Mouse (Mus musculus): ENCODE results near the gene Nbeal2.

Nbeal2 gene

DNA sequence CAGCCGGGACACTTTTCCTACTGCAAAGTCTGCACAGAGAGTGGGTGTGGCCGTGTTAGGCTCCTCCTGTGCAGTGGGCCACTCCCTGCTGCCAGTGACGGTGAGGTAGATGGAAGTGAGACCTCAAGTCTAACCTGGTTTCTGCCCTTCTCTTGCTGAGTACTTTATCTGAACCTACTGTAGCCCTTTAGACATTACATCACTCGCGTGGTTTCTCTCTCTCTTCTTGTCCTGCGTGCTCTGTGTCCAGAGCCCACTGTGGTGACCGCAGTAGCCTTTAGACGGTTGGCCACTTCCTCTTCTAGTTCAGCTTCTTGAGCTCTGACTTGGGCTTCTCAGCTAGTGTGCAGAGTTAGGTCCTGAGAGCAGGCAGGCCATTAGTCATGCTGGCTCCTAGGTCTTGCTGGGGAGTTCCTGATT lies 22.5 kb upstream of the Nbeal2 start:
- no peak for DNase-seq (ENCODE audit: low read depth, low spot score)

DNA sequence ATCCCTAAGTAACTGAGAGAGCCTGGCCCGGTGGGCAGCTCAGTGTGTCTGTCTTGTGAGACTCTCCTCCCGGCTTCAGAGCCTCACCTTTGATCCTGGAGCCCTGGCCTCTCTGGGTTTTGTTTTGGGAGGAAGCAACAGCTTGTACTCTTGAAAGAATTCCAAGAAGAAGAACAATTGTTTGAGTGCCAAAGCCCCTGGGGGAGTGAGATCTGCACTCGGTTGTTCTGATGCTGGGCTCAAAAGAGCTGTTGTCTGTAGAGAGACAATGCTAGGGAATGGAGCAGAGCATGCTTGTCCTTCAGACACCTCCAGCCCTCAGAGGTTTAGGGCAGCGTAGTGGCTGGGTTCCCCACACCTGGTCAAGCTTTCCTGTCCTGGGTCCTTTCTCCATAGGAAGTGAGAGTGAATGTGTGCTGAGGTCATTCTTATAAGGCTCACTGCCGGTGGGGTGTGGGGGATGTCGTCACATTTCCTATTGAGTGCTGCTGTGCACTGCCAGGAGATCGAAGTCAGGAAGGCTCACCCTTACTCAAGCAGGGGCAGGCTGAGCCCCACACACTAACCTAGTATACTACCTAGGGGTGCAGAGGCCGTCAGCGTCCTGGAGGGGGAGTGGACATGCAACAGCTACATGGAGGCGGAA lies 19.3 kb upstream of the Nbeal2 start:
- DNase-seq (ENCODE audit: low read depth, low spot score): no peak

DNA sequence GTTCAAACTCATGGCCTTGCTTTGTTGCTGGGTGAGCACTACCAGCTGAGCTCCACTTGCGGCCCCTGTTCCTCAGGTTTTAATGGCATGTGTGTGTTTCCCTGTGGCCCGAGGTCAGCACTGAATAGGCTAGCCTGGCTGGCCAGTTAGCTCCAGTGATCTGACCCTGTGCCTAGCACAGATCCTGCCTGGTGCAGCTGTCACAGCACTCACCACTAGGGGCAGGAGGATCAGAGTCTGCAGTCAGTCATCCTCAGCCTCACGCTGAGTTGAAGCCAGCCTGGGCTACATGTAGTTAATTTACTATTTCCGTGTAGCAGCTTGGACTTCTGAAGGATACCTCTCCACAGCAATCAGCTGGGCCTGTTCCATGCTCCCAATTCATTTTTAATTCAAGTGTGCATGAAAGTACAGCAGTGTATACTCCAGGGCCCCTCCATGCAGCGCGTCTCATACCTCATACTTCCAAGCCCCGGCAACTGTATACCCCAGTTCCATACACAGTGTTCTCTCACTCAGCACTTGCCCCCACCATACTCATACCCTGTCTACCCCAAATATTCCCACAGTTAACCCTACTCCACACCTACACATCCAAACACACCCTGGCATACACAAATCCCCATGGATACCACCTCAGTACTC lies 18.6 kb upstream of the Nbeal2 start:
- peak; percentile 27 for DNase-seq (ENCODE audit: low read depth, low spot score)

DNA sequence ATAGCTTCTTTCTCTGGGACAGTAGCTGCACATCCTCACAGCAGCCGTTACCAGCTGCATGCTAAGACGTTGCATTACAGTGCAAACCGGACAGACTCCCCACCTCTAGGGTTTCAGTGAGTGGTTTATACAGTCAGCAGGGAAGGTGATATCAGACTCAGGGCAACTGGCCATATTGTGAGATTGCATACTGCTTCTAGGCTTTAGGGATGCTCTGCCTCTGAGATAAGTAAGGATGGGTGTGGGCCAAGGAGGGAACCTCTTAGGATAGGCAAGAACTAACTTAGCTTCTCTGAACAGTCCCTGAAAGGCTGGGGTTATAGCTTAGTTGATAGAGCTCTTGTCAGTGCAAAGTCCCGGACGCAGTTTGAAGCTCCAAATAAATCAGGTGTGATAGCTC lies 15.8 kb upstream of the Nbeal2 start:
- no peak for DNase-seq (ENCODE audit: low read depth, low spot score)

DNA sequence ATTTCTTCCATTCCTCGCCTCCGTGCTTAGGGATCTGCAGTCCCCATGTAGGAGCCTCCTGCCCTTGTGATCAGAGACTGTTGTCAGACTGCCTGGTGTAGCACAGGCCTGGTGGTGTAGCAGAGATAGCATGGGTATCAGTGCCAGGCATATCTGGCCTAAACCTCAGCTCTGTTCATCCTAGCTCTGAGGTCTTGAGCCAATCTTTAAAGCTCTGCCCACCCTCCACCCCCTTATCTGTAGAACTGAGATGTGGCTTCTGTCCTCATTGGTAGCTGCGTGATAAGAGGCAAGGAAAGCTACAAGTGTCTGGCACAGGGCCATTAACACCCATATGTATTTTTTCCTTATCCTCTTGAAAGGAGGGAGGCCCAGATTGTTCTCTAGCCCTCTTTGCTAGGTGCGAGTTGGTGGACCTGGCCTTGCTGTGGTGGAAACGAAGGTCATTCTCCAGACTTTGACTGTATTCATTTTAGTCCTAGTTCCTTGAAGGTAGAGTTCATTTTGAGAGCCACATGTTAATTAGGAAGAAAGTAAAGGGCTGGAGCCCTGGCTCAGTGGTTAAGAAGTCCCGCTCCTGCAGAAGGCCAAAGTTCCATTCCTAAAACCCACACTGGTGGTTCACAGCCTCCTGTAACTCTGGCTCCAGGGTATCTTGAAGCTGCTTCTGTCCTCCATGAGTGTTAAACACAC lies 14.8 kb upstream of the Nbeal2 start:
- no peak for DNase-seq (ENCODE audit: low read depth, low spot score)

DNA sequence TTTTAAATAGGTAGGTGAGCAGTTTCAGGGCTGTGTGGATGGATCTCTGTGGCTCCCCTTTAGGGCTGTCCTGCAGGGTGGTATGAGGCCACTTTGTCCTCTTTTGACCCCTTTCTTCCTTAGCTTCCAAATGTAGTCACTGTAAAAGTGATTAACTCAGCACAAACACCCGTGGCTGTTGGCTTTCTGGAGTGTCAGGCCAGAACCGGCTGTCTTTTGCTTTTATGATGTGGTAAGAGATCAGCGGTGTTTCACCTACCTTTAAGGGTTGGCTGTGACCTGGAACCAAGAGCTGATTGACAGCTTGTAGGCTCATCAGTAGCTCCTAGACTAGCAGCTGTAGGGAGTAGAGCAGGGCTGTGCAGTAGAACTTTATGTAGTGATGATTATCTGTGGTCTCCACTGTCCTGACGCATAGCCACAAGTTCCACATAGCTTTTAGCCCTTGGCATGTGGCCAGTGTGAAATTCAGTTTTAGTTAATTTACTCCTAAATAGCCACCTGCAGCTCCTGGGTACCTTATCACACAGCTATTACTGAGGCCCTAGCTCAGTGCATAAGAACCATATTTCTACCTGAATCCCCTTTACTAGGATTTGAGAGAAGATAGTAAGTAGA lies 13.4 kb upstream of the Nbeal2 start:
- DNase-seq (ENCODE audit: low read depth, low spot score): no peak

DNA sequence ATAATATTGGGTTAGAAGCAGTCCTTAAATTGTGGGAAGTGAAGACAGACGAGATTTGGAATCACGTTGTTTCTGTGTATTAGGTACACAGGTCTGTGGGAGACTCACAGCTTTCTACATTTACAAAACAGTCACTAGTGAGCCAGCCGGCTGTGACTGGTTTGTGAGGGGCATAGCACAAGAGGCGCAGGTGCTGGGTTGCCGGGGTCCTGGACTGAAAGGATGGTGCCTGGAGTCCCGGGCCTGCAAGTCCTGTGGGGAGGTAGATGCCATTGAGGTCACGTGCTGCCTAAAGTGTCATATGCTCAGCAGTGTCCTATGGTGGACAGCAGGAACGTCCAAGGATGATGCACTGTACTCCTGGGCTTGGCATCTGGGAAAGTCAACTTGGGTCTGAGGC lies 12.4 kb upstream of the Nbeal2 start:
- DNase-seq (ENCODE audit: low read depth, low spot score): no peak

DNA sequence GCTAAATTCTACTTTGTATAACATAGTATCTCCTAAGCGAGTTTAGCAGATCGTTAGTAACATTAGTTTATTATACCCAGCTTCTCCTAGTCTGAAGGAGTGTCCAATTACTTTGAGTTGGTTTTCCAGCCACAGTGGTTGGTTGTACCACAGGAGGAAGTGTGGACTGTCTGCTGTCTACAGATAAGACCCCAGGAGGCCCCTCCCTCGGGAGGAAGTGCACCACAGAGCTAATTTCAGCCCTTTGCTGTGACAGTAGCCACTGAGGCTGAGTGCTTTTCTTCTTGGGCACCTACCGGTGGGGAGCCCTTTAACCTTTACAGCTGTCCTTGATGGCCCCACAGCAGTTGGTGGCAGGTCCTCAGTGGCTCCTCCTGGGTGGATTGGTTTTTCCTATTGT lies 12.0 kb upstream of the Nbeal2 start:
- DNase-seq (ENCODE audit: low read depth, low spot score): no peak

DNA sequence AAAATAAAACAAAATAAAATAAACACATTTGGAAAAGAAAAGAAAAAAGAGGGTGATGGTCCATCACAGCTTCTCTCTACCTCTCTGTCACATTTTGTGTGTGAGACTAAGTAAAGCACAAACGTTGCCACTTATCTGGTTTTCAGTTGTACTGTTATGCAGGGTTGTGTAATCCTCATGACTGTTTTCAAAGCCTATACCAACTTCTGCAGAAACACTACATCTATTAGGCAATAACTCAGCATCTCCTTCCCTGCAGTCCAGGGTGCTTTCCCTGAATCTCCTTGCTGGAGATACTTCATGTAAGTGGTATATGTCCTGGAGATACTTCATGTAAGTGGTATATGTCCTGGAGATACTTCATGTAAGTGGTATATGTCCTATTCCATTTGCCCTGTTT lies 8.9 kb upstream of the Nbeal2 start:
- no peak for DNase-seq (ENCODE audit: low read depth, low spot score)

DNA sequence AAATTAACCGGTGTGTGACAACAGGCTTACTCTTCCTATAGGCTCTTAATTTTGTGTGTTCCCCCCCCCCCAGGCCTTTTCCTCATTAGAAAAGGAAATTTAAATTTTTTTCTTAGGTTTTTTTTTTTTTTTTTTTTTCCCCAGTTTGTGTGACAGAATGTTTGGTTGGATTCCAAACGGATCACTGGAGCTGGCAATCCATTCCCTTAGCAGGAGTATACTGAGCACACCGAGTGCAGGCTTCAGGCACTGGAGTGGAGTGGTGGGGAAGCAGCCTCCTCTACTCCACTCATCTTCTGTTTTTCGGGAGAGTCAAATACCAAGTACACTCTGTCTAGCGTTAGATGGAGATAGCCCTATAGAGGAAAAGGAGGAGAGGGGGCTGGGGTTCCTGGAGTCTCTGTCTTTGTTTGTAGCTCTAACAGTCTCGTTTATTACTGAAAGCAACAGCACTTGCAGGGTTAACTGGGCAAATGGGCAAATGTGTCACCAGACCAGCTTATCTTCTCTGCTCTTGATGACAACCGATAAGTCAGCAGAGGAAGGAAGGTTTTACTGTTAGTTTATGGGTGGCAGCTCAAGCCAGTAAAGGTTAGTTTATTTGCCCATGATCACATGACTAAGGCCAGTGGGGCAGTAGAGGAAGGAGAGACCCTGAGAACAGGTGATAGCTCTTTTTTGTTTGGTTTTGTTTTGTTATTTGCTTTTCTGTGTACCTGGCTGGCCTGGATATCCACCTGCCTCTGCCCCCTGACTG lies 7.1 kb upstream of the Nbeal2 start:
- DNase-seq (ENCODE audit: low read depth, low spot score): no peak

DNA sequence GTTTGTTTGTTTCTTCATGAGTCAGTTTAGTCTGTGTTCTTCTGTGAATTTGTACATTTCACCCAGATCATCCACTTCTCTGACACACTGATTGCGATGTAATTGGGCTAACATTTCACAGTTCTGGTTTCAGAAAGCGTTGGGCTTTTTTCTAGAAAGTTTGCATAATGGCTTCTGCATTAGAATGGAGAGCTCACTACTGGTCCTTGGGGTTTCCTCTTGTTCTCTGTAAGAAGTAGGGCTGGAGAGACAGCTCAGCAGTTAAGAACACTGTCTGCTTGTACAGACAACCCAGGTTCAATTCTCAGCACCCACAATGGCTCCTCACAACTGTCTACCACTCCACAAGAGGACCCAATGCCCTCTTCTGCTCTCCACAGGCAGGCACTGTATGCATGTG lies 6.2 kb upstream of the Nbeal2 start:
- no peak for DNase-seq (ENCODE audit: low read depth, low spot score)

DNA sequence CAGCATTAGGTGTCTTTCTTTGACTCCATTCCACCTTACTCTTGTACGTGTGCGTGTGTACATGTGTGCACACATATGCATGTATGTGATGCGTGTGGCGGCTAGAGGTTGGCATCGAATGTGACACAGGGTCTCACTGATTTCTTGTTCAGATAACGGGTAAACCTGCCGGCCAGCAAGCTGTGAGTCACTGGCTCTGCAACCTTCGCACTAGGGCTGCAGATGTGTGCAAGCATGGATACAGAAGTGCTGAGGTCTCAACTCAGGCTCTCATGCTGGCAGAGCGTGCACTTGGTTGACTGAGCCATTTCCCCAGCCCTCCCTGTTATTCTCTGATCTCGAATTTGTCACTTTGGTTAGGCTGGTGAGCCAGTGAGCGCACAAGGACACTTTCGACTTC lies 5.6 kb upstream of the Nbeal2 start:
- DNase-seq (ENCODE audit: low read depth, low spot score): no peak

DNA sequence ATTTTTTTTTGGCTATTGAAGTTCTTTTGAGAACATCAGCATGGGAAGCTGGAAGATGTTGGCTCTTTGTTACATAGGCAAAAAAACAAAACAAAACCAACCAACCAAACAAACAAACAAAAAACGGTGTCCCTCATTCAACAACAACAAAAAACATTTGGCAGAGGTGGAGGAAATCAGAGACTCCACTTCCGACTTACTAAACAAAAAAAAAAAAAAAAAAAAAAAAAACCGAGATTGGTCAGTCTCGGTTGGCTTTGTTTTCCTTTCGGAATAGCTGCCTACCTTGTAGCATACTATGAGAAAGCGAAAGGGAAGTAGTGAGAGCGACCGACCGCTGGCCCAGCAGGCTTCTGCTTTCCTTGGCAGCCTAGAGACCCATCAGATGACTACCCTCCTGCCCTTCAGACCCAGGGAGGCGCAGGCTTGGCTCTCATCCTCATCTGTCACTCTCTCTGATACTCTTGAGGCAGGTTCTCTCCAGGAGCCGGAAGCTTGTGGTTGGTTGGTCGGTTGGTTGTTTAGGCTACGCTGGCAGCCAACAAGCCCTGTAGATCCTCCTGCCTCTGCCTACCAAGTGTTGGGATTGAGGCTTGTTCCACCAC lies 3.6 kb upstream of the Nbeal2 start:
- DNase-seq (ENCODE audit: low read depth, low spot score): peak; percentile 75

DNA sequence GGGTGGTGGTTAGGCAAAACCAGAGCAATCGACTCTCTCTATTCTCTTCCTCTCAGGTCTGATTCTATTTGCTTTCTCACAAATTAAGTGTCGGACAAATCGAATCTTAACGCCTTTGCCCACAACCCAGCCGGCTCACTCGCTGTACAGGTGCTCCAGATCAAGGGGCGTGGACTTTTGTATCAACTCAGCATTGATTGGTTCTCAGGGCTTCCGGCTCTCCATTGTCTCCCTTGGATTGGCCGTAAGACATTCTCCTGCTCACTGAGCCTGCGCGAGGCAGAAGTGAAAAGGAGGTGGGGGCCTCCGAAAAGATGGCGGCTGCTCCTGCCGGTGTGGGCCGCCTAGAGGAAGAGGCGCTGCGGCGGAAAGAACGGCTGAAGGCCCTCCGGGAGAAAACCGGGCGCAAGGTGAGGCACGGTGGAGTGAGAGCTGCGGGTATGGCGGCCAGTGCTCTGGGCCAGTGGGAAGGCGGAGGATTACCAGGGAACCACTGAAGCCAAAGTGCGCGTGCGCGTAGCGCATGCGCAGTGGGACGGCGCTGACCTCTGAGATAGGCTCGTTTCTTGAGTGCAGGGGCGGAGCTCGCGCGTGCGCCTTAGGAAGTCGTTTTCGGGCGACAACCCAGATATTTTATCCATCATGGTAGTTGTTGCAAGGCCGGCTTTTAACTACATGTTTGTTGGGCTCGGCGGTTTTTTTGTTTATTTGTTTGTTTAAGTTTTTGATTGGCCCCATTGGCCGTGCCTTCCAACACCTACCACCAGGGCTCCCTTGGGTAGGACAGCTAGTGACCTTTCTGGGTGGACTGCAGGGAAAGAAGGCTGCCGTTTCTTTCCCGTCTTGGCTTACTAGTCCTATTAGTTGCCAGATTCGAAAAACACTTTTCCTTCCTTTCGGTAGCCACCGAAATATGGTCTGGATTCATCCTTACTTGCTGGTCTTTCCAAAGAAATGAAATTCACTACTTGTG lies 2.6 kb upstream of the Nbeal2 start, which contains the start of gene Ccdc12:
Gene Ccdc12, plus strand, starts transcription at position 255 of the 973 bp plus-strand sequence.
- DNase-seq (ENCODE audit: low read depth, low spot score): peak; percentile 98

DNA sequence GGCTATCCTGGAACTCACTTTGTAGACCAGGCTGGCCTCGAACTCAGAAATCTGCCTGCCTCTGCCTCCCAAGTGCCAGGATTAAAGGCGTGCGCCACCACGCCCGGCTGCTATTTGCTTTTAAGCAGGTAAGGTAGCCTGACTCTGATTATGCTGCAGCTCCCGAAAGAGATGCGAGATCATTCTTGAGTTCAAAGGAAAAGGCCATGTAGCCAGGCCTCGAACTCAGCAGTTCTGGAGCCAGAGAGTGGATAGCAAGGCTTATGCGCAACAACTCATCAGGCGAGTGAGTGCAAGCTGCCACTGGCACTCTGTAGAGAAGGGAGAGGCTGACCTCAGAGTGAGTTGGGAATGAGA lies 1.7 kb upstream of the Nbeal2 start:
- no peak for DNase-seq (ENCODE audit: low read depth, low spot score)

DNA sequence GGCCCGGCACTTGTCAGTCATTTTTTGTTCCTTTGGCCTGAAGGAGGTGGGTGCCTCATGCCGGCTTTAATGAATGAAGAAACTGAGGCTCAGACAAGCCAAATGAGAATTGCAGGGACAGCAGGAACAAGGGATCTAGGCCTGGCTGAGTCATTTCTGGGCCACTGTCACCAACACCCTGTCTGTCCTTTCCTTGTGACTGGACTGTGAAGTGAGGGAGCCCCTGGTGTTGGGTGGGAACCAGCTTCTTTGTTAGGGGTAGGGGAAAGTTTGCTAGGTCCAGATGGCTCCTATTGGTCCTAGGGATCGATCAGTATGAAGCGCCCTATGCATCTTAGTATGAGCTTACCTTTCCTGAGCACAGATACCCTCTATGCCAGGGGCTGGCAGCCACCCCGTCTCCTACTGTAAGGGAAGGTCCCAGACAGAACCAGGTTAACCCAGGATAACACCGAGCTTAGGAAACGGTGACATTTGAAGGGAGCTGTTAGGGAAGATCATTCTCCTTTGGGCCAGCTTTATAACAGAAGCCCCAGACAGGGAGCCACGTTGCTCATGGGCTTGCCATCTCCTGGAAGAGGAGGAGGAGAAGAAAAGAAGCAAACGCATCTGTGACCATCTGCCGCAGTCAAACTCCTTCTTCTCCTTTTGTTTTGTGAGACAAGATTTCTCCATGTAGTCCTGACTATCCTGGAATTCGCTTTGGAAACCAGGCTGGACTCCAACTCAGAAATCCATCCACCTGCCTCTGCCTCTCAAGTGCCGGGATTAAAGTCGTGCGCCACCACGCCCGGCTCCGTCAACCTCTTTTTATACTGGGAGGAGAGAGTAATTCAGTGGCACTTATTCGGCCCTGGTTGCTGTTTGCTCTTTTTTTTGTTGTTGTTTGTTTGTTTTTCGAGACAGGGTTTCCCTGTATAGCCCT lies 1.0 kb upstream of the Nbeal2 start:
- DNase-seq (ENCODE audit: low read depth, low spot score): no peak

DNA sequence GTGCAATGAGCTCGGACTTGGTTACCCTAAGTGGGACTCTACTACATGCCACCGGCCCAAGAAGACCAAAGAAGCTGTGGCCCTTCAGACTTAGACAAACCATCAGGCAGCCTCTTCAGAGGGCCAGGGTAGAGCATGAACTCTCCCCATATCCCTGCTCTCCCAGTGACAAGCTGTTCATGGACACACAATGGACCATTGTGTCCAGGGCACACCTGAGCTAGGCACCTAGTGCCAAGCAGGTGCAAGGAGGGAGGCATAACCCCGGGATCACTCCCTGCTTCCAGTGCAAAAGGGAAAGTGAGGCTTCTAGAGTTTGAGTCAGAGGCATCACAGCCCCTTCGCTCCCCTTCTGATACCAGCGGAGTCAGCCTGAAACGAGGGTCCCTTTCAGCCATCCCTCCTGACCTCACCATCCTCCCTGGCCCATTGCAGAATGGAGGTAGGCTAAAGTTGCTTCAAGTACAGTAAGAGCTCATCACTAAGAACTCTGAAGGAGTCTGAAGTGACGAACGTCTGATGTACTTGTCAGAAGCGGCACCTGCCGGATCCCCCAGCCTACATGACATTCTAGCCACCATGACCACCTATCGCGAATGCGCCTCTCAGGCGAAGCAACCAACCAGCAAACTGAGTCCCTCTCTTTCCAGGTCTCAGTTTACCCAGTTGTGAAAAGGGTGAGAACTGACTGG lies 852 bp downstream of the Nbeal2 start:
- DNase-seq (ENCODE audit: low read depth, low spot score): peak; percentile 45

DNA sequence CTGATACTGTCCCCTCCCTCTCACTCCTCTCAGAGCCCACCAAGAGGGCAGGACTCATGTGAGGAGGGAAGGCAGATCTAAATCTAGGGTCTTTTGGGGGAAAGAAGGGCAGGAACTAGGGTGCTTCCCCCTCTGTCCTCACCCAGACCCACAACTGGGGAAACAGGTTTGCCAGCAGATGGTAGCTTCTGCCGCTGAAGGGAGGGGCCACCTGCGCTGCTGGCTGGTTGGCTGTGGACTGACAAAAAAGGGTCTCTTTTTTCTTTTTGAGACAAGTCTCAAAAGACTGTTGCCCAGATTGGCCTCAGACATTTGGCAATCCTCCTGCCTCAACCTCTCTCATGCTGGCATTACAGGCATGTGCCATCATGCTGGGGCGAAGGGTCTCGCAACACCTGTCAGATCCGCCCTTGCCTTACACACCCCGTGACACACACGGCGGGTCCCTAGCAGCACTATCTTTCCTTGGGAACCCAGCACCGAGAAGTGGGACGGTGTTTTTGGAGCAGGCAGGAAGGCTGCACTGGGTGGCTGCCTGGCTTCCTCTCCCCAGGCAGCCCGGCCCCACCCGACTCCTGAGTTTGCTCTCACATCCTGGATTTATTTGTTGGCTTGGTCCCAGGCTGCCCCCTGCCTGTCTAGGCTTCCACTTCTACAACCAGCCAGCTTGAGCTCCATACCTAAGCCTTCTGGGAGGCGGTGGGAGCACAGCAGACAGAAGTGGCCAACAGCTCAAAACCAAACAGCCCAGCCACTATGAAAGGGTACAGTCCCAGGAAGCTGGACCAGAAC lies 1.8 kb downstream of the Nbeal2 start:
- DNase-seq (ENCODE audit: low read depth, low spot score): peak; percentile 57

Measured in CD4-positive helper T cell, adult 2 months (primary cell).